Mouse (Mus musculus): ENCODE results near the gene Rsrp1.

The Rsrp1 gene

GRCm38 (mm10) chr4:134963021-134963776, 39.8 kb downstream of the Rsrp1 start:
- DNase-seq (ENCODE audit: low read depth), result peak; percentile 86

- no peak for DNase-seq (ENCODE audit: low read depth)
These were observed 44.7 kb downstream of the Rsrp1 start for GRCm38 (mm10) chr4:134967887-134968604.

- no peak for DNase-seq (ENCODE audit: low read depth)
These were observed 45.2 kb downstream of the Rsrp1 start for GRCm38 (mm10) chr4:134968605-134968976.

- DNase-seq (ENCODE audit: low read depth), result no peak
These were observed 52.0 kb downstream of the Rsrp1 start for GRCm38 (mm10) chr4:134975261-134975928.

- DNase-seq (ENCODE audit: low read depth), result no peak
These were observed 52.5 kb downstream of the Rsrp1 start for GRCm38 (mm10) chr4:134975929-134976308.
